Mouse (Mus musculus) right cerebral cortex, adult 18-20 months (tissue): ENCODE measurements around the gene Sesn2.

Source experiments
- DNase-seq: peaks from one replicate; pipeline ENCODE4 v3.0.0; 2022; ENCODE audit warnings: mixed read lengths

Gene Sesn2

DNA sequence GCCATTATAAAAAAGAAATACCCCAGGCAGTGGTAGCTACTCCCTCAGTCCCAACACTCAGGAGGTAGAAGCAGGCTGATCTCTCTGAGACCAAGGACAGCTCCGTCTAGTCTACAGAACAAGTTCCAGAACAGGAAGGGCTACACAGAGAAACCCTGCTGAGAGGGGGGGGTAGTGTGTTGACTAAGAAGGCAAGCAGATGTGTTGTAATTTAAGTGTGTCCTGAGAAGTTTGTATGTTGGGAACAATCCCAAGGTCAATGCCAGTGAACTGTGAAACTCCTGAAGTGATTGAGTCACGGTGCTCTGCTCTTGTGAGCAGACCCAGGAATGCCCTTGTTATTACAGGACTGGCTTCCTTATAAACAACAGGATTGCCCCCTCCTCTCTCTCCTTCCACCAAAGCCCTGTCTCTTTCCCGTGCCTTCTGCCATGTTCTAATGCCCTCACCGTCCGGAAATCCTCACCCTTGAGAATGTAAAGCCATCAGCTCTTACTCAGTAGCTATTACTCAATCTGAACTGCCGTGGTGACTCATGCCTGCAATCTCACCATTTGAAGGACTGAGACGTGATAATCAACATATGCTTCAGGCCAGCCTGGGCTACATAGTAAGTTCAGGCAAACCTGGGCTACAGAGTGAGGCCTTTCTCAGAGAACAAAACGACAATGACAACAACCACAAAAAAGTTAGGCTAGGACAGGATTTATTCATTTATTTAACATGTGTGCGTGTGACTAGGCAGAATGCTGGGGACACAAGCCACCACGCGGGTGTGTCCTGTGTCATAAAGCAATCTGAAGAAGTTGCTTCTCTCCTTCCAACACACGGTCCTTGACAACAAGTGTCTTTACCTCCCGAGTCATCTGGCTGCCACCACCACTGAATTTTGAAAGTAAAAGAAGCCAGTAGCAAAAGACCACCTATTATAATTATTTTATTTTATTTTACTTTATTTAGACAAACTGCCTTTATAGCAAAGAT, 34.1 kb downstream of the Sesn2 start:
- DNase-seq: no peak

GRCm38 (mm10) chr4:132474631-132475030, 35.7 kb downstream of the Sesn2 start:
- DNase-seq: peak; percentile 10

- DNase-seq: no peak
Observed at GRCm38 (mm10) chr4:132473411-132473810, 36.9 kb downstream of the Sesn2 start.

DNA sequence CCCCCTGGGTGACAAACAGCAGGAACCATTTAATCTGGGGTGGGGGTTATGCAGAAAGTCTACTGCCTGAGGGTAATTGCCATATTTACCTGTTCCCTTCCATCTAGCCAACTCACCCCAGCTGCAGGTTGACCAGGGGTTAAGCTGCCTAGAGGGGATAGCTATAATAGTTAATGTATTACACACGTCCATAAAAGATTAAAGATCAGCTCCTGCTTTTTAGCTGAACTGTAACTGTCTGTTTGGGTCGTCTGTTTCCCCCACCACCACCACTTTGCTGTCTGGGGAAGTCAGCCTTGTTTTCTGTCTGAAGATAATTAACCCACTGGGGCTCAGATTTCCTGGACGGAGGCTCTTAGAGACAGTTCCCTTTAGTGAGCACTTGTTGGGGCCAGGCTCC, 40.4 kb downstream of the Sesn2 start:
- DNase-seq: no peak

DNA sequence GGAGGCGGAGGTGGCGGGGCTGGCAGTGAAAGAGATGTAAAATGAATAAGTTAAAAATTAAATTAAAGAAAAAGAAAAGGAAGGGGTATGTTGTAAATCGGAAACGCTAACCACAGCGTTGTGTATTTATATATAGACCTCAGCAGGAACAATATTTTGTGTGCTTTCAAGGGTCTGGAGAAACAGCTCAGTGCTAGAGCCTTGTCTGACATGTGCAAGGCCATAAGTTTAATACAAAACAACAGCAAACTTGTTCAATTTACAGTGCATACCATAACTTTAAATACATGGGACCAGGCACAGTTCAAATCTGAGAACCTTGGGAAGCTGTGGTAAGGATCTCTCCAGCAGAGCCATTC, 46.1 kb downstream of the Sesn2 start:
- no peak for DNase-seq

DNA sequence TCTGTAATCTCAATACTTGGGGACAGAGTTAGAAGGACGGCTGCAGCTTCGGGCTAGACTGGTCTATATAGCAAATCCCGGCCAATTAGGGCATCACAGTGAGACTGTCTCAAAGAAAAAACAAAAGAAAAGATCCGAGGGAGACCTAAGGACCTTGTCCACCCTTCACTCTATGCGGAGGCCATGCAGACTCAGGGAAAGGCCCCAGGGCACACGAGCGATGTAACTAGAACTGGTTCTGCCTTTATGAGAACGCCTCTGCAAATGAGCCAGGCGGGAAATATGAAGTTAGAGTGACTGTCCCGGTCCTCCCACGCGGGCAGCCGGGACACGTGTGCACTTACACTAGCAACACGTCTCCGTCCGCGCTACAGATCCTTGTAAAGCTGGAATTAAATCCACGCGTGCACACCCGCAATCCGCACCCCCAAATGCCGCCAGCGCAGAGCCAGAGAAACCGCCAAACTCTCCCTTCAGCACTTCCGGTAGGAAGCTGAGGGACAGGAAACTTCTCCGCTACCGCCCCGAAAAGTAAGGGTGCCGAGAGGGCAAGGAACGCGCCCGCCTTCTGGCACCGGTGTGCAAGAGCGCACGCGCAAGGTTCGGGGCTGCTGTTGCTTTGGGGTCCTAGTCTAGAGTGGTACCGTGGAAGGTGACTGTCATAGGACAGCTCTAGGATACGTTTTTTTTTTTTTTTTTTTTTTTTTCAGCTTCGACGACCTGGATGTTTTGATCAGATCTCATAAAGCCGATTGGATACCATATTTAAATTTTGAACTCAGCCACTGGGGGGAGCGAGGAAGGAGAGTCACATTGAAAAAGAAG, 46.7 kb downstream of the Sesn2 start, which contains the start of gene Med18:
Gene Med18 (minus strand): TSS at position 492 of the 825 bp plus-strand sequence.
- peak; percentile 96 for DNase-seq

GRCm38 (mm10) chr4:132462836-132463235, 47.5 kb downstream of the Sesn2 start:
- DNase-seq: no peak

DNA sequence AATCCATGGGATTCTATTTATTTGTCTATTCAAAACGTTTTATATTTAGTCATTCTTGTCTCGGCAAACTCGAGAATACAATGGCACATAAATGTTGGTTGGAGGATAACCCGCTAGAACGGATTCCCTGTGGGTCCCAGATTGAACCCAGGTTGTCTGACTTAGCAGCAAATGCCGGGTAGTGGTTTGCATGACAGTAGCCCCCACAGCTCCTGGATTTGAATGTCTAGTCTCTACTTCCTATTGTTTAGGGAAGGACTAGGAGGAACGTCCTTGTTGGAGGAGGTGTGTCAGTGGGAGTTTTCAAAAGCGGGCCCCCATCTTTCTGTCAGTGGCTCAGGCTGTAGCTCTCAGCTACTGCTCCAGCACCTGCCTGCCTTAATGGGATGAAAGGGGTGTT, 50.1 kb downstream of the Sesn2 start:
- DNase-seq: no peak

GRCm38 (mm10) chr4:132455561-132455960, 54.7 kb downstream of the Sesn2 start:
- DNase-seq: no peak

DNA sequence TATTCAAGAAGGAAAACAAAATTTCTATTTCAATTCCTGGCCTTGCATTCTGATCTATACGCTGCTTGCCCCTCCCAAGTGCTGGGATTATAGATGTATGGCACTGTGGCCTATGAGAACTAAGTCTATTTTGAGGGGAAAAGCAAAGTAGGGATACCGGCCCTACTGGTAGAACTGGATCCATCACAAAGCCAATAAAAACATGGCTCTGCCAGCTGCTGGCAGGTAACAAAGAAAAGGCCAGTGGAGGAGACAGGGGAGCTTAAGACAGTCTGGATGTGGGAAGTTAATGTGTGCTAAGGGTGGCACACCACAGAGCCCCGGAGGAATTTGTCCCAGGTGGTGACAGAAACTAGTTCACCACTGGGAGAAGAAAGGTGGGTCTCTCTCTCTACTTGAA, 55.2 kb downstream of the Sesn2 start:
- DNase-seq: no peak

DNA sequence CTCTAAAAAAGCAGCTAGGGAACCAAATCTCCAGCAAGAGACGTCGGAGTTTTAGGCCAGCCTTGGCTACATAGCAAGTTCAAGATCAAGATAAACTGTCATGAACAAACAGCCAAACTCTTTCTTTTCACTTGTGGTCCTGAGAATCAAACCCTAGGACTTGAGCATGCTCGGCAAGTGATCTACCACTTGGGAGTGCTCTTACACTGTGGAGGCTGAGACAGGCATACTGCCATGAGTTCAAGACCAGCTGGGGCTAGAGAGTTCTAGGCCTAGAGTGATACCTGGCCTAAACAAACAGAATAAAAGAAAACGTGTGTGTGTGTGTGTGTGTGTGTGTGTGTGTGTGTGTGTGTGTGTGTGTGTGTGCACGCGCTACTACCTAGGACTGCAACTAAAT, 56.1 kb downstream of the Sesn2 start:
- no peak for DNase-seq

DNA sequence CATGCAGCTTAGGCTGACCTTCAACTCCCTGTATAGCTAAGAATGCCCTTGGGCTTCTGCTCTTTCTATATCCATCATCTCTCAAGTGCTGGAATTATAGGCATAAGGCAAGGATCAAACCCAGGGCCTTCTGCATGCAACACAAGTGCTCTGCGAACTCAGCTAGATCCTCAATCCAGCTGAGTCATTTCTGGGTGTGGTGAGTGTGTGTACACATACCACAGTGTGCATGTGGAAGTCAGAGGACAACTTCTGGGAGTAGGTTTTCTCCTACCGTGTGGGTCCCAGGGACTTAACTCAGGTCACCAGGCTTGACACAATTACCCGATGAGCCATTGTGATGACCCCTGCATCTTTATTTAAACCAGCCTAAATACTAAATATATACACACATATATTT, 60.5 kb downstream of the Sesn2 start:
- no peak for DNase-seq

- no peak for DNase-seq
Observed at GRCm38 (mm10) chr4:132446105-132446504, 64.2 kb downstream of the Sesn2 start.

DNA sequence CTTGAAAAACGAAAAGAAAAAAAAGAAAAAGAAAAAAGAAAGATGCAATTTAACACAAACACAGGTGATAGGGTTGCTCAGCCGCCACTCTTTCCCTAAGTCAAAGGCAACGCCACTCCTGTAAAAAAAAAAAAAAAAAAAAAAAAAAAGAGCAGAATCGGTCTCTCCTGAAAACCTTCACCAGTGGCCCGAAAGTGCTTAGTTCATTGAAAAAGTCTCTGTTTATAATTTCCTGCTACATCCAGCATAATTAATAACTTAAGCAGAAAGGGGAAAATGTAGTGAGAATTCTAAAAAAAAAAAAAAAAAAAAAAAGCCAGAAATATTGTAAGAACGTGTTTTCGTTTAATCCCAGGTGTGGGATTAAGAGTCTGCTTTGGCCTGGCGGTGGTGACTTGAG, 65.8 kb downstream of the Sesn2 start:
- no peak for DNase-seq
